Mouse (Mus musculus): Measurements from ENCODE around the gene Cadps.

Cadps gene

DNA sequence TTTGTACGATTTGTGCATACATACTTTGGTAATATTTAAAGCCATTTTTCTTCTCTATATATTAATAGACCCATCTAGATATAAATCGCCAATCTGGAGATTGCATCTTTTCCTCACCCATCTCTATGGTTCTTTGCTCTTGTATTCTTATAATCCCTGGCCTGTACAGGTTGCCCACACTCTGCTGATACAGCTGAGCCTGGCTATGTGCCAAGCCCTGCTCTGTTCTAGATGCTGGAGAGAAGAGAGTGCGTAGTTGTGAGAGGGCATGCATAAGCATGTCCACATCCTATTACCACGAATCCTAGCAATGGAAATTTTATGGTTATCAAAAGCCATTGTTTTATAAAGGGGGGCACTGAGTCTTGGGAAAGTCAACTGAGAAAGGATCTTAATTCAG is 360.7 kb downstream of the Cadps start:
- DNase-seq = no peak

DNA sequence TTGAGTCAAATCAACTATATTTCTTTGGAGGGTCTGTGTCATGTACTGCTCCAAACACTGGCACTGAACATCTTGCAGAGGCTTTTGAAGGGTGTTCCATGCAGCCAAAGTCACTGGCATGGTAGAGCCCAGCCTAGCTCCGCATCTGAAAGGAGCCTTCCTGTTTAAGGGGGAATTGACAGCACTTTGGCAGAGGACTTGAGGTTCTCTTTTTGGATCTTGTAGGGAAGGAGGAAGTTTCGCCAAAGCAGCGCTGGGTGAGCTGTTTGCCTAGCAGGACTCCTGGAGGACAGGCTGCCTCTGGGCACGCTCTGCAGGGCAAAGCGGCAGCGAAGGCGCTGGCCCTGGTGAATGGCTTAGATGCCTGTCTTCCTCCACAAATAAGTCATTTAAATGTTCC is 363.2 kb downstream of the Cadps start:
- DNase-seq = no peak

DNA sequence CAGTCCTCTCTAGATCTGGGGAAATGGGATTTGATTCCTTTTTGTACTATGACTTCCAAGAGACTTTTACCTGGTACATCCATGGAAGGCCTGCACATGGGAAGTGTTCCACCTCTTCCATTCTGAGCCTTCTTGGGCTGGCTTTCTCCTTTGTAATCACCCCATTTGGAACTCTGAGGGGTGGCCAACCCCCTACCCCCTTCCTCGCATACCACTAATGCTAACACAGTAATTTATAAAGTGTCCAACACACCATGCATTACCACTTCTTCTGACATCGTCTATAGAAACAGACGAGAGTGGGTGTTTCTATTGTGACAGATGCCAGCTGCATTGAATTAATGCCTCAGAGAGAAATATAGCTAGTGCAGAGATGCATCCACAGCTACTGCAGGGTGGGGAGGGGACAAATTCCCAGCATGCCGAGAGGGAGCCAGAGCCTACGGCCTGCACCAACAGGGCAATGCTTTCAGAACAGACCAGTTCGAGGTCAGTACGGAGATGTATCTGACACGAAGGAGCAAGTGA is 367.8 kb downstream of the Cadps start:
- no peak for DNase-seq

DNA sequence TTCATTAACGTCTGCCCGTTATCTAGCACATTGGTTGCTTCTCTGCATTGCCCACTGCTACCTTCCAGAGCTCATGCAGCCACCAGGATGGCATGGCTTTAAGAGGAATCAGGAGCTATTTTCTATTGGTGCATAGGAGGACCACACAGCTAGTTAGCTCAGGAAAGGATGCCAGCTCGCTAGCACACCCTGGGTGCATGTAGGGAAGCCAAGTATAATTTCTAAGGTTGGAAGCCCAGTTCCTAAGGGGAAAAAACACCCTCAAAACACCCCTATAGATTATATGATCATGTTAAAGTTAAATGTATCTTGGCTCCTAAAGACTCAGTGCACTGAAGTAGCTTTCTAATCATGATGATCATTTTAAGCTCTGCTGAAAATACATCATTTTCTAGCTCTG is 372.1 kb downstream of the Cadps start:
- DNase-seq = no peak

DNA sequence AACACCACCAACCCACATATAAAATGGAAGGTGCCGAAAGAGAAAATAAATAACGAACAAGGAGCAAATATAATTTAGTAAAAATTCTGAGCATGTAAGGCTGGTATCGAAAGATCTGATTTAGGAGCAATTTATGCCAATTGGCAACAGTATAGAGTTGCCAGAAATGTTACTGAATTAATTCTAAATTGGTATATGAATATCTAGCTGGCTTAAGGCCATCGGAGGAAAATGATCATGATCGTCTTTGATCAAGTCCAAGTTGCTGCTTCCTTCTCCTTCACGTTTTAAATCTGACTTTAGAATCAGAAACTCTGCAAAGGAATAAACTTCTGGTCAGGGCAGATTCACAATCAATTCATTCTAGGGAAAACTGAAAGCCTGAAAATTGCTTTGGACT is 374.0 kb downstream of the Cadps start:
- no peak for DNase-seq

DNA sequence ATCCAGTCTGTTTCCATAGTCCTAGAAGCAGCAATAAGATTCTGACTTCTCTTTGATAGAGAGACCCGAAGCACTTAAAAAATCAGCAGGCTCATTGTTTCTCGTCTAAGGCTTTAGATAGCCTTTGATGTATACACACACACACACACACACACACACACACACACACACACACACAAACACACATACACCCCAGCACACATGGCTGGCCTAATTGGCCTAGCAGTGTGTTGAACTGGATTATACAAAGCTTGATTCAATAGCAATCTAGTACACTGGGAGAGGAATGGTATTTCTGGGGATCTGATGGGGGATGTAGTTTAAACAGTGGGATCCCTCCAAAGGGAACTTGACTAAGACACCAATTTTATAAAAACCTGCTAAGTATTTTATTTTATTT is 381.9 kb downstream of the Cadps start:
- no peak for DNase-seq

DNA sequence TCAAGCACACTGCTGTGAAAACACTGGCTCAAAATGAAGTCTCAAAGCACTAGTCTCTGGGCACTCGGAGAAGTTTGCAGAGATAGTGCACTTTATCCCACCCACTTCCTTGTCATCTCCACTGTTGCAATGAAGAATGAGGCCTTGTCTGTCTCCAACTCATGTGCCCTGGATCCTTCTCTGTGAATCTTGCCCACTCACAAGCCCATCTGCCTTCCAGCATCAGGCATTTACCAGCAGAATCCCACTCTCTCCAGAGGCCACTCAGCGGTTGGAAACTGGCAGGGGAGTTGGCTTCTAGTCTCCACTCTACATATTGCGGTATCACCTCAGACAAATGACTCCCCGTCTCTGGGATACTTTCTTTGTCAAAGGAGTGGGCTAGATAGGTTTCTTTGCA is 384.9 kb downstream of the Cadps start:
- DNase-seq = no peak

DNA sequence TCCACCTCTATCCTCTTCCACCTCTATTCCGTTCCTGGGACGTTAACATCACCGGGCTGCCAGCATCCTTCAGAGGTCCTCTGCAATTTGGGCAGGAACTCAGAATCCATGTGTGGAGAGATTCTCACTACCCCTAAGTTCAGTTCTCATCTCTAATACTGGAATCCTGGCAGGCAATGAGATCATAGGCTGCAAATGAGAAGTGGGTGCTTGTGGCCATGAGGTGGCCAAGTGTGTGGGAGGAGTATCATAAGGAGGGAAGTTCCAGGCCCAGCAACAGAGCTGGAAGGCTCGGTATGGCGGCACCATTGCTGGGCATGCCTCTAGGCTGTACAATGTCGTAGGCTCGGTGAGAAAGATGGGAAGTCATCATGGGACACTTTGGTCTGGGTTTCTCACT is 385.5 kb downstream of the Cadps start:
- no peak for DNase-seq

DNA sequence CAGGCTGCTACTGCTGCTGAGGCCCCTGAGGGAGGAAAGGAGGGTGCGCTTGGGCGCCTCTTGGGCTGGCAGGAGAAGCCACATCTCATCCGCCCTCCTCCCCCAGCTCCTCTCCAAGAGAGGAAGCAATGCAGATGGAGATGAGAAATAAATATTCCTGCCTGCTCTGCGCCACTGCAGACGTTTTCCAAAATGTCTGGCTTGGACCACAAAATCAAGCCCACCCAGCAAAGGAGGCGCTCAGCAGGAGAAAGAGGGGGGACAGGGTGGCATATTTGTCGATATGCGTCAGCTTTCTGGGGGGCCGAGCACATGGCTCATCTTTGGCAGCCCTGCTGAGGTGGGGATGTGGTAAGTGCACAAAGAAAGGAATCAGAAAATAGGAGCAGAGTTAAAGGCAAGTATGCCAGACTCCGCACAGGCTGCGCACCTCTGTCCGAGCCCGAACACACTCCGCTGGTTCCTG is 385.9 kb downstream of the Cadps start:
- DNase-seq = no peak

DNA sequence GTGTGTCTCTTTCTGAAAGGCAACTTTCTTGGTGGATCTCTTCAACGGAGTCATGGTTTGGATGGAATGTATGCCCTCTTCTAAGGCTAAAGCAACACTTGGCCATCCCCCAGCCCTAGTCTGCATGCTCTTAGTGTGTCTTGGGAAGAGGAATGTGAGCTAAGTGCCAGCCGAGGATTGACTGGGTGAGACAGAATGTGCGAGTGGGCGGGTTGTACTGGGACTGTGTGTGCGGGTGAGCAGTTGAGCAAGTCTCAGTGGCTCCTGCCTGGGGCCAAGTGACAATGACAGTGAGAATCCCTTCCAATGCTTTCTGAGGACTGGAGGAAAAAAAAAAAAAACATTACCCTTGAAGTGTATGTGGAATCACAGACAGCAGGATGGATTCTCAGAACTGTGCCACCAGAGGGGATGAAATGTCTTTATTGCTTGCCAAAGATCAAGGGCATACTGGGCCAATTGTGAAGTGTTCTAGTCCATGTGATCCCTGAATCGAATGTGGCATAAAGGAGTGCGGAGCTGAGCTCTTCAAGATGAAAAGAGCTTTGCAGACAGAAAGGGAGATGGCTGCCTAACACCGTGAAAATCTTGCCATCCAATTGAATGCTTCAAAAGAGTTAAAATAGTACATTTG is 394.7 kb downstream of the Cadps start:
- DNase-seq = peak; percentile 9

DNA sequence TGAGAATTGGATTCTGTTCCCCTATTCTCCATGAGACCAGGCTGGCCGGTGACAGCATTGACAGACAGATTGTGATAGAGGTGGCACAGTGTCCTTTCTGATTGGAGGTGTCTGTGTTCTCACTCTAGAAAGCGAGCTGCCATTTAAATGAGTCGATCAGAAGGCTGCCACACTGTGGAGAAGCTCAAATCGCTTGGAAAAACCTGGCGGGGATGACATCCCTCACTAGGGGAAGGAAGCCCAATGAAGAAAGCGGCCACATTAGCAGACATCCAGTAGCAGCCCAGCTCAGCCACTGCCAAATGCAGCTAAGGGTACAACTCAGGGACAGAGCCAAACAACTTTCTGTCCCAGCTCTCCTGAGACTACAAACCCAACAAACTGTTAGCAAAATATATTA is 397.6 kb downstream of the Cadps start:
- DNase-seq = no peak

DNA sequence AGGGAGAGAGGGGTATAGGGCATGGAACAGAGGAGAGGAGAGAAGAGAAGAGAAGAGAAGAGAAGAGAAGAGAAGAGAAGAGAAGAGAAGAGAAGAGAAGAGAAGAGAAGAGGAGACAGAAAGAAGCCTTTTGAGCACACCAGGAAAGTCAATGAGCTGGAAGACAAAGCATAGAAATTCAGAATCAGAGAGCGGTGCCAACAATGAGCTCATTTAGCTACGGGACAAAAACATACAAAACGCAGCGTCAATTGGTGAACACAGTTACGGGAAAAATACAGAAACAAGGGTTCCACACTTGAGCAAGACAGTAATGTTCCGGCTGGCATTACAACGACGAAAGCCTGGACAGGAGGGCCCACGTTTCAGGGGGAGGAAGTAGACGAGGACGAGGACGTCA is 412.6 kb downstream of the Cadps start:
- no peak for DNase-seq

DNA sequence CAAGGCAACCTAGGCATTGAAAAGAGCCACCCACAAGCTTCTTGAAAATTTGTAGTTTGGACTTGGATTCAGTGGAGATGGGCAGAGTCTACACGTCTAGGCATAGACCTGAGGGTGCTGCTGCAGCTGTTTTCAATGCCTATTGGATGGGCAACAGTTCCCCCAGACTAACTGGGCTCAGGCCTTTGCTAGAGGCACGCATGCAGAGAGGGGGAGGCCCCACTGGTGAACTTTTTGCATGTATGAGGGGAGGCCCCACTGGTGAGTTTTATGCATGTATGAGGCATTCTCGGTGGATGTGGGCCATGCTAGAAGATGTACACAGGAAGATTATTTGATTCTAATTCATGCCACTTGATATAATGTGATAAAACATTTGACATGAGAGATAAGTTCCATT is 413.1 kb downstream of the Cadps start:
- no peak for DNase-seq

DNA sequence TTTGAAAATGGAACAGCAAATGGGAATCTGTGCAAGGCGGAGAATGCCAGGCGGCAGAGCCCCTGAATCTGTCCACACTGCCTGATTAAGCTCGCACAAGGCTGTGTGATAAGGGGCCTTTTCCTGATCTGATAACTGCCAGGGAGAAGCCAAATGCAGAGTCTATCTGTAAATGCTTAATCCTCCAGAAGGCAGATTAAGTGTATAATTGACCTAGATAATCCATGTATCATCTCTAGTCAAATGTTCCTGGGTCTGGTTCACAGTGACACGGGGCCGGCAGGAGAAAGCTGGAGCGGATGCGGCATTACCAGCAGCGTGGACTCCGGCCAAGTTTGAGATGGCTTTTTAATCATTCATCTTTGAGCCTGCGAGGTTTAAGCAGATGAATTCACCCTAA is 416.3 kb downstream of the Cadps start:
- DNase-seq = no peak

DNA sequence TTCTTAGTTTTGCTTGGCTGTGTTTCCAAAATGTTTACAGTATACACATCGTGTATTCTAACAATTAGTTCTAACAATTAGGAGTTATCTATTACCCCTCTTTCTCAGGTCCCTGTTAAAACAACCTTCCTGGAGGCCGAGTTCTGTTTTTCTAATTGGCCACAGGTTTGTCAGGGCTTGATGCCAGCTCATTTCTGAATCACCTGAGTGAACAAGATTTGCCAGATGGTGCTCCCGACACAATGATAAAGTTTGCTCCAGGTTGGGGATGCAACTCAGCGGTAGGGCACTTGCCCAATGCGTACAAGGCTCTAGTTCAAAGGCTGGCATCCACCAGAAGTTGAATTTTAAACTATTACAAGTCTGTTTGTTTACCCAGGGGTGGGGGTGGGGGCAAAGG is 417.7 kb downstream of the Cadps start:
- no peak for DNase-seq

DNA sequence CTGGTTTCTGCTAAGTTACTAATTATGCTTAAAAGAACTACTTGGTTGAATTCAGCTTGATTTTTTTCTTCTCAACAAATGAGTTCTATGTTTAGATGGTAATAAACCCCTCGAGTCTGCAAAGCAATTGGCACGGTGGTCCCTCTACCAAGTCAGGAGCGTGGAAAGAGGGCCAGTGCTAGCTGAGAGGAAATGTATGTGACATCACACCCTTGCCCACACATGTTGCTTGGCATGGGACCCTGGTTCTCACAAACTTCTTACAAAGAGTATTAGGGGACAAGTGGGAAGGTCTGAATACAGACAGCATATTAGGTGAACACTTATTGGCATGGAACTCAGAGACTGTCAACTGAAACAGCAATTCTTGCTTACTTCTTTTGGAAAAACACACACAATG is 418.2 kb downstream of the Cadps start:
- no peak for DNase-seq

DNA sequence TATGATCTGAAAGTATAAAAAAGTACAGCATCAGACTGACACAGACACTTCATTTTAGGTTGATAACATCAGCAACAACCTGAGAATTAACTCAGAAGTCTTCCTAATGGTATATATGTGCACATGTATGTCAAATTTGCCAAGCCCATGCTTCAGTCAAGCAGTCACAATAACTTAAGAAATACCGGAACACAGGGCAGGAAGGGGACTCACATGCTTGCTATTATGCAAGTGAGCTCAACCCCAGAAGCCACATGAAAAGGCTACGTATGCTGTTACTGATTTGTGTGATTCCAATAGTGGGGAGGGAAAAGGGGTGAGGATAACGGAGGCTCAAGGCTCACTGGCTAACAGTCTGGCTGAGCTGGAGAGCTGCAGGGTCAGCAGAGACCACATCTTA is 418.8 kb downstream of the Cadps start:
- DNase-seq = no peak

DNA sequence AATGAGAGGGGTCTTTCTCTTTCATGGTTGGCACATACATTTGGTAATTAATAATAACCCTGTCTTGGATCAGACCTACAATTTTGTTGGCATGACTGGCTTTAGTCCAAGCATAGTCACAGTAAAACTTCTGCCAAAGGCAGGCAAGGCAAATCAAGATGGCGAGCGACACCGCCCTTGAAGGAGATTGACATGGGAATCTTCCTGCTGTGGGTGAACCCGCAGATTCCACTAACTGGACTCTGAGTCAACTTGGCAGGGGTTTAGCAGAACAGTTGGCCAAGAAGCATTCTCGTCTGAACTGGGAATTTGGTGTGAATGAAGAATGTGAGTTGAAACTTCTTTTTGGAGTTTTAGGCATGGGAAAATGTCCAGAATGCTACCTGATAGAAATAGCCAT is 422.8 kb downstream of the Cadps start:
- no peak for DNase-seq

DNA sequence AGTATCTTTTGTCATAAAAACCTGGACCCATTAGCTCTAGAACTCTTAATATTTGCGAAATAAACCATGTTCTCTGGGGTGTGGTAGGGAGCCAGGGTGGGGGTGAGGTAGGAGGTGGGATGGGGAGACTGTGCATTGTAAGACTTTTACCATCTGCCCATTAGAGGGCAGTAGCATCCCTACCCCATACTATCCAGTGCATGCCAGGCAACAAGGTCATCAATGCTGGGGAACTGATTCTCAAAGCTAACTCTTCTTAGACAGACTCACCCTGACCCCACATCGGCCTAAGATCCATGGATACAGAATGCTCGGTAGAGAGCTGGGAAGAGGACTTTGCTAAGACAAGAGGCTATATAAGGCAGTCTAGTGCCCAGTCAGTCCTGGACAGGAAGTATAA is 425.3 kb downstream of the Cadps start:
- DNase-seq = no peak

DNA sequence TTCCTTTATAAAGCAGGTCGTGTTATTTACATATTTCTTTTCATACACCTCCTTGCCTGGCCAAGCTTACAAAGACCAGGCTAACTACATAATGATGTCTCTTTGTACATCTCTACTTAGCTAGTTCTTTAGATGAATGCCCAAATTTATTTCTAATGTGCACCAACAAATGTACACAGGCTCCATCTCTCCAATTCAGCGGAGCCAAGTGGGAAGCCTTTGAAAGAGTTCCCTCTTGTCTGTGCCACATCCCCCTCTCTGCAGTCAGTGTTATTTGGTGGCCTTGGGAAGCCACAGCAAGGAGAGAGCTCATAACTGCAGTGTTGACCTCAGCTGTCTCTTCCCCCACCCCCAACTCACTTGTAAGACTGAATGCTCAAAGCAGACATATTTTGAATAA is 428.6 kb downstream of the Cadps start:
- DNase-seq = no peak

DNA sequence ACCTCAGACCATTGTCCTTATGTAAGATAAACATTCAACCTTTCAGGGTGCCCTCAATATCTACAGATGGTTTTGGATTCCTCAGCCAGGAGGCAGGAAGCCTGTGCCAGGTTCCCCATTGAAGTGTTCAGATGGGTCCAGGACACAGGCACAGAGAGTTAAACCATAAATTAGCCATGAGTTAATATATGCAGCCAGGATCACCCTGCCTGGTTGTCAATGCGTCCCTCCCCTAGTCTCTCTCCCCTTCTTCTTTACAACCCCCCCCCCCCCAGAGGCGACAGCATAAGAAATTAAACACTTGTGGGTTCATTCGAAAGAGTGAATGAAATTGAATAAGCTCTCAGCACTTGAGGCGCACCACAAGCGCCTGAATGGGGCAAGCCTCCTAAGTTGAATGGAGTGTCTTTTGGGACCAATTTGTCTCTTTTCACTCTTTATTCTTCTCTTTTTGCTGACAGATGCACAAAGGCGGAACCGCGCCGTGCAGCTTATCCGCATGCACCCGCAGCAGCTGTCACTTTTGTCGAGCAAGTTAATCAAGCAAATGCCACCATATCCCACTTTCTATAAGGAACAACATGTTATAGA is 429.5 kb downstream of the Cadps start:
- no peak for DNase-seq

DNA sequence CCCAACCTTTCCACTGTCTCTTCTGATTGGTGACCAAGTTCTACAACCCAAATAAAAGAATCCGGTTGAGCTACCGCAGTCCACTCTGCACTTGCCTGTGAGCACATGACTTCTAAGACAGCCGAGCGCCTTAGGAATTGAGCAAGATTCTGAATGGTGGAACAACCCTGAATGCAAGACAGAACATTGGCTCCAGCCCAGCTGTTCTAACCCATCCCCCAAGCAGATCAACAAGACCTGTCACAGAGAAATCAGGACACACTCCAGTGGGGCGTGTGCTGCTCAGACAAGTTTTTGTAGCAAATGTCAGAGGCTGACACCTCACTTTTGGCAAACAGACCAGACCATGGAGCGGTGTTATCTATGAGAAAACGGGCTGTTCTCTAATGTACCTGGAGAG is 431.7 kb downstream of the Cadps start:
- no peak for DNase-seq

DNA sequence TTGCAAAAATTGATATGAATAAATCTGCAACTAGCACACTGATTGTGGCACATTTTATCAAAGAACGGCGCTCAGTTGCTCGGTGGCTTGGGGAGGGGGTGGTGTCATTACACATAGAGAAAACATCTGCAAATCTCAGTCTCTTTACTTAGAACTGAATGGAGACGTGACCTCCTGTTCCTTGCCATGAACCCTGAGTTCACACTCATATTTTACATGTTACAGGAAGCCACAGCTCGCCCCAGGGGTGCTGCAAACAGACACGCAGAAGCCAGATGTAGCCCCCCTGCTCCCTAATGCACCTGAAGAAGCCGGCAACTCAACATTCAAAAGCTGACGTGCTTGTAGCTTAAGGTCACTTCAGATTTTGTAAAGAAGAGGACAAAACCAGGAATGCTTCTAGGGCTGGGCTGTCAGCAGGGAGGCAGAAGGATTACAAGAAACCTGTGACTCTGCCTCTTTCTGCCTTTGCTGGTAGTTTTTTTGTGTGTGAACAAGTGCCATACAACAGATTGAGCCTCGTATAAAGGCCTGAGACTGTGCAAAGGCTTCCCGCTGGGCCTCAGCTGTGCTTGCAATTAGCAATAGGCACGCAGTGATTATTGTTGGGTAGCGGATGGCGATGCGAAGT is 434.0 kb downstream of the Cadps start:
- DNase-seq = no peak

DNA sequence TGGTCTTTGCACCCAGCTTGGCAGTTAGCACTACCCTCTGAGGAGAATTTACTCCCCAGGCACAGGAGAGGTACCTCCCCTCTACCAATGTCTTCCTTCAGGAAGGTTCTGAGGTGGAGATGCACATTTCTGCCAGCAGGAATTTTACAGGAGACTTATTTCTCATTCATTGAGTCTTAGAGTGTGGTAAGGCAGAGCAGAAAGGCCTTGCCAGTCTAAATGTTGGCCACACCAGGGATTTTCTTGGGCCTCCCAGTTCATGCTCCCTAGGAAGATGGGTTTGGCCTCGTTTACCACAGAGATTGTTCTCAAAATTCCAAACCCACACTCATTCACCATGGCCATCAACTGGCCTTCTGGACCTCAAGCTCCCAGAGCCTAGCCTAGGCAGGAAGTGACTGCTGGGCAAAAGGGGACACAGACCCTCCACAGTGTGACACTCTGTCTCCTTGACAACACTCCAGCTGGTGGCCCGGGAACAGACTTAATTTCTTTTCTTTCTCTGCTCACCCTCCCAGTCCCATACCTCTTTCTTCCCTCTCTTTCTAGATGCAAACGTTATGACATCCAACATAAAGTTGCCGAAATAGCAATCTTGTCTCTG is 434.6 kb downstream of the Cadps start:
- DNase-seq = no peak

Measured in lung, postnatal 36 days (tissue).